Comparison of ENCODE assay signal across 8 mouse cellular contexts in the genomic region with DNA sequence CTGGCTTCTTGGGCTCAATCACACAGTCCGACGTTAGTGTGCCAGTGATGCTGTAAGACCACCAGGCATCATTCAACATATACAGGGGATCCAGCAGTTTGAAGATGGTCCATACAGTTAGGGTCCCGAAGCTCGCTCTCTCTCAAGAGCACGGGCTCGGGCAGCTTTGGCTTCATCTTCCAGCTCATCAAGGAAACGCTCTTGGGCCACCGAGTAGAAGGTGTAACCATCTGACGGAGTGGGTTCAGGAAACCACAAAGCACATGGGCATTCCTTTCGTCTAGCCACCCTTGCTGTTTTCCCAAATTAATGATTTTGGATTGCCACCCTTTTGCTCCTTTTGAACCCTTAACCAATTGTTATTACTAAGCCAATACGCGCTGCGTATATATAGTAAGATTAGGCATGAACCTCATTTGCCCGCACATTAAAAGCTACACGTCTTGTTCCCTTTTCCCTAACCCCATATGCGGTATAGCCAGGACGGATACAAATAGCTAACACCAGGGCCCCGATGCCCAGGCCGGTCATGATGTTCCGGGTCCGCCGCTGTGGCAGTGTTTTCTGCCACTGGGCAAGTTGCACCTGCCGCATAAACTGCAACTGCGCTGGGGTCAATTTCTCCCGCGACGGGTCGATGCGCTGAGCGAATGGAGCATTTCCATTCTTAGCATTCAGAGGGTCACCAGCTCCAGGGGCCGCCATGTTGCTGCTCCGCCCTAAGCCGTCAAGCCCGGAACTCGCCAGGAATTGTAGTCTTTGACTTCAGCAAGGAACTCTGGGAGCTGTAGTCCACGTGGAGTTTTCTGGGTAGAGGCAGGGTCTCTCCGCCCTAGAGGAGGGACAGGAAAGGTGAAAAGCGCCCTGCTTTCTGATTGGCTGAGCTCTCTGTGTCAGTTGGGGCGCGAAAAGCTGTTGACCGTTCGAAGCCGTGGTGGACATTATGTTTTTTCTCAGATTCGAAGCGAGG. TPM values are rescaled to one million over a fixed set of nuclear protein-coding genes. Genes with fewer than 3 reads are reported as not detected.
DNase-seq lines count a peak whose midpoint lies in the region; ATAC-seq and TF ChIP-seq lines count a peak whose summit lies in the region.

Gene Cntd1, plus strand, starts transcription at position 790 of the 970 bp plus-strand sequence.
Gene Coa3, minus strand, starts transcription at position 892 of the 970 bp plus-strand sequence.

- peak; percentile 92 for DNase-seq in A20 (ENCODE audit: low read depth, low spot score)
- DNase-seq in adrenal gland, postnatal 4 days (ENCODE audit: low spot score in 2 of 2) = peak; percentile 42 to 66
- peak; percentile 83 to 89 for DNase-seq in heart, adult 2 months
- peak; percentile 95 for DNase-seq in kidney, adult 2 months
- peak; percentile 90 for DNase-seq in limb, embryonic 11.5 days (ENCODE audit: low spot score)
- DNase-seq in spleen, adult 12 weeks (ENCODE audit: low spot score) = peak; percentile 72

- 0 out of 2 replicates have a peak, but pooled peaks cover 3% of the 10 kb centered on the region for H3K27me3 ChIP-seq in embryonic facial prominence, embryonic 13.5 days
- no peaks in the 10 kb centered on the region for H3K27me3 ChIP-seq in heart, adult 2 months (ENCODE audit: control insufficient read depth, insufficient read depth, low read length)
- no peaks in the 10 kb centered on the region for H3K27me3 ChIP-seq in kidney, adult 2 months (replicated peaks; ENCODE audit: control insufficient read depth, insufficient read depth, low read length)
- H3K27me3 ChIP-seq in limb, embryonic 11.5 days (ENCODE audit: control insufficient read depth, insufficient read depth, low read length) = peaks cover 5% of the 10 kb centered on the region; the same call in 1 of the 2 replicates
- peaks cover 23% of the 10 kb centered on the region for H3K27me3 ChIP-seq in midbrain, embryonic 13.5 days

- TF ChIP-seq CTCF in heart, adult 2 months (IDR thresholded peaks at IDR 0.05) = peak; percentile 39
- no peak for TF ChIP-seq CTCF in kidney, adult 2 months (conservative IDR thresholded peaks at IDR 0.05; ENCODE audit: insufficient read depth, insufficient read length, low read depth, low read length)

- WGBS in embryonic facial prominence, embryonic 13.5 days = 10% methylated on average over 45 of the region's 45 CpGs
- 8% methylated on average over 45 of the region's 45 CpGs for WGBS in heart, adult 2 months
- WGBS in kidney, adult 2 months = 5% methylated on average over 45 of the region's 45 CpGs
- WGBS in limb, embryonic 11.5 days = 9% methylated on average over 45 of the region's 45 CpGs
- WGBS in midbrain, embryonic 13.5 days = 13% methylated on average over 45 of the region's 45 CpGs

- TF ChIP-seq POLR2A in heart, adult 2 months (IDR thresholded peaks at IDR 0.05; ENCODE audit: insufficient read depth, low read depth, low read length) = peak; percentile 90
- TF ChIP-seq POLR2A in kidney, adult 2 months (IDR thresholded peaks at IDR 0.05; ENCODE audit: low read depth, low read length) = peak; percentile 79

- no peak for TF ChIP-seq EP300 in heart, adult 2 months (IDR thresholded peaks at IDR 0.05; ENCODE audit: insufficient read depth, low read depth, low read length)

- intact Hi-C loops in heart, adult 2 months (cut with DNase I) = loop anchor here (2.0 kb wide), 1 partner anchor 26 kb away; the partner anchor contains the start of gene Vps25

- H3K27ac ChIP-seq in embryonic facial prominence, embryonic 13.5 days = no peak within 1 kb of the TSS
- H3K27ac ChIP-seq in heart, adult 2 months = peak within 1 kb of the TSS; percentile 87
- H3K27ac ChIP-seq in kidney, adult 2 months (ENCODE audit: insufficient read depth, low read depth, low read length) = peak within 1 kb of the TSS; percentile 89
- H3K27ac ChIP-seq in limb, embryonic 11.5 days (replicated peaks; ENCODE audit: low read depth, low read length) = no peak within 1 kb of the TSS
- H3K27ac ChIP-seq in midbrain, embryonic 13.5 days = peak within 1 kb of the TSS; percentile 71

- H3K9ac ChIP-seq in embryonic facial prominence, embryonic 13.5 days = peak within 1 kb of the TSS; percentile 84
- H3K9ac ChIP-seq in heart, adult 2 months (ENCODE audit: low read depth, low read length) = peak within 1 kb of the TSS; percentile 71
- peak within 1 kb of the TSS; percentile 74 for H3K9ac ChIP-seq in limb, embryonic 11.5 days (ENCODE audit: low read length)
- peak within 1 kb of the TSS; percentile 84 for H3K9ac ChIP-seq in midbrain, embryonic 13.5 days (replicated peaks)

- peak within 1 kb of the TSS; percentile 89 for H3K4me2 ChIP-seq in embryonic facial prominence, embryonic 13.5 days
- peak within 1 kb of the TSS; percentile 42 for H3K4me2 ChIP-seq in limb, embryonic 11.5 days (ENCODE audit: low read depth, severe bottlenecking)
- peak within 1 kb of the TSS; percentile 73 for H3K4me2 ChIP-seq in midbrain, embryonic 13.5 days (replicated peaks)

- H3K9me3 ChIP-seq in embryonic facial prominence, embryonic 13.5 days = no peaks in the 10 kb centered on the region
- H3K9me3 ChIP-seq in limb, embryonic 11.5 days (ENCODE audit: control insufficient read depth, low read length) = no peaks in the 10 kb centered on the region
- H3K9me3 ChIP-seq in midbrain, embryonic 13.5 days = no peaks in the 10 kb centered on the region

- peaks cover 30% of the 10 kb centered on the region for H3K4me1 ChIP-seq in embryonic facial prominence, embryonic 13.5 days
- H3K4me1 ChIP-seq in heart, adult 2 months (ENCODE audit: control insufficient read depth, insufficient read depth, low read length) = peaks cover 7% of the 10 kb centered on the region
- peaks cover 27% of the 10 kb centered on the region for H3K4me1 ChIP-seq in kidney, adult 2 months (ENCODE audit: control insufficient read depth, insufficient read depth, low read length)
- H3K4me1 ChIP-seq in limb, embryonic 11.5 days (ENCODE audit: control insufficient read depth, insufficient read depth, low read length) = peaks cover 12% of the 10 kb centered on the region
- H3K4me1 ChIP-seq in midbrain, embryonic 13.5 days (replicated peaks) = peaks cover 27% of the 10 kb centered on the region

- peak; percentile 95 for ATAC-seq in embryonic facial prominence, embryonic 13.5 days (ENCODE audit: insufficient number of reproducible peaks, insufficient read depth, low FRiP score, low TSS enrichment, low read depth)
- ATAC-seq in limb, embryonic 11.5 days (ENCODE audit: insufficient number of reproducible peaks, low FRiP score, low TSS enrichment, low read depth) = peak; percentile 95
- ATAC-seq in midbrain, embryonic 13.5 days = peak; percentile 98

- H3K4me3 ChIP-seq in embryonic facial prominence, embryonic 13.5 days = peak within 1 kb of the TSS; percentile 83
- H3K4me3 ChIP-seq in heart, adult 2 months = peak within 1 kb of the TSS; percentile 93
- peak within 1 kb of the TSS; percentile 77 for H3K4me3 ChIP-seq in kidney, adult 2 months (ENCODE audit: insufficient read depth, low read depth, low read length)
- peak within 1 kb of the TSS; percentile 58 for H3K4me3 ChIP-seq in limb, embryonic 11.5 days (ENCODE audit: low read depth, low read length)
- H3K4me3 ChIP-seq in midbrain, embryonic 13.5 days (replicated peaks) = peak within 1 kb of the TSS; percentile 66

- H3K36me3 ChIP-seq in embryonic facial prominence, embryonic 13.5 days = peaks cover 12% of the 10 kb centered on the region; the same call in 1 of the 2 replicates
- no peaks in the 10 kb centered on the region; the same call in 1 of the 2 replicates for H3K36me3 ChIP-seq in heart, adult 2 months (ENCODE audit: control insufficient read depth, insufficient read depth, low read length)
- no peaks in the 10 kb centered on the region; the same call in 1 of the 2 replicates for H3K36me3 ChIP-seq in kidney, adult 2 months (ENCODE audit: control insufficient read depth, insufficient read depth, low read length)
- peaks cover 2% of the 10 kb centered on the region; the same call in 1 of the 2 replicates for H3K36me3 ChIP-seq in limb, embryonic 11.5 days (ENCODE audit: control insufficient read depth, insufficient read depth, low read length)
- peaks cover 5% of the 10 kb centered on the region; the same call in 1 of the 2 replicates for H3K36me3 ChIP-seq in midbrain, embryonic 13.5 days

- H3K79me2 ChIP-seq in heart, adult 2 months (replicated peaks; ENCODE audit: control insufficient read depth, insufficient read depth, low read length) = no peaks in the 10 kb centered on the region

RNA-seq across cellular contexts. Expression of gene Cntd1, which starts in this region (rescaled TPM):
- 1 to 10 TPM; 1.1 to 1.3 TPM for total RNA-seq in adrenal gland, postnatal 4 days (2021)
- polyA plus RNA-seq in embryonic facial prominence, embryonic 13.5 days (2015; fragmentation: Nextera tagmentation; extraction: Ambion mirVana) = 1.7 and 2.3 TPM in 2 replicates
- total RNA-seq in heart, adult 2 months (2021) = under 1 TPM; 0.23 to 0.36 TPM
- polyA plus RNA-seq in heart, adult 2 months (2012; rRNA removed) = 0.06 and 0.12 TPM in 2 replicates
- polyA plus RNA-seq in kidney, adult 2 months (2012; rRNA removed) = 1.3 and 1.6 TPM in 2 replicates
- polyA plus RNA-seq in limb, embryonic 11.5 days (2014; fragmentation: Nextera tagmentation; extraction: Ambion mirVana) = 1.3 and 1.8 TPM in 2 replicates
- polyA plus RNA-seq in midbrain, embryonic 13.5 days (2015; fragmentation: Nextera tagmentation; extraction: Ambion mirVana) = 1.2 and 1.3 TPM in 2 replicates

RNA-seq across cellular contexts. Expression of gene Coa3, which starts in this region (rescaled TPM):
- 10 to 100 TPM; 62.9 to 67.1 TPM for total RNA-seq in adrenal gland, postnatal 4 days (2021)
- 193 and 196 TPM in 2 replicates for polyA plus RNA-seq in embryonic facial prominence, embryonic 13.5 days (2015; fragmentation: Nextera tagmentation; extraction: Ambion mirVana)
- 100 to 1,000 TPM in 1 of 2 experiments, 10 to 100 TPM in 1; 88.4 to 101 TPM for total RNA-seq in heart, adult 2 months (2021)
- 153 and 302 TPM in 2 replicates for polyA plus RNA-seq in heart, adult 2 months (2012; rRNA removed)
- polyA plus RNA-seq in kidney, adult 2 months (2012; rRNA removed) = 540 and 572 TPM in 2 replicates
- 191 and 204 TPM in 2 replicates for polyA plus RNA-seq in limb, embryonic 11.5 days (2014; fragmentation: Nextera tagmentation; extraction: Ambion mirVana)
- 210 and 213 TPM in 2 replicates for polyA plus RNA-seq in midbrain, embryonic 13.5 days (2015; fragmentation: Nextera tagmentation; extraction: Ambion mirVana)

Comparison
In these comparisons a context has a peak if more than half of its experiments do, and no peak if none do; other contexts are left out.
1. H3K27ac ChIP-seq: peak in heart, adult 2 months (single experiment), kidney, adult 2 months (single experiment) and midbrain, embryonic 13.5 days (single experiment); none in embryonic facial prominence, embryonic 13.5 days (single experiment) and limb, embryonic 11.5 days (single experiment).
2. Peak in every context shown above with its lines, with median percentiles within 50 percentile points of each other: DNase-seq, ATAC-seq, H3K4me2 ChIP-seq, H3K4me3 ChIP-seq and H3K9ac ChIP-seq.